Mouse (Mus musculus) ES-E14 (cell line): ENCODE data around the gene Zbed6.

Experiments
- HCFC1 ChIP-seq: IDR thresholded peaks from 2 replicates; pipeline ENCODE4 v1.6.1; 2012; ENCODE audit warnings: low read length, inconsistent platforms, borderline replicate concordance; ENCODE audit not compliant: insufficient read depth
- ZC3H11A ChIP-seq: IDR thresholded peaks from 2 replicates; pipeline ENCODE4 v1.6.1; 2012; ENCODE audit warnings: low read depth, mild to moderate bottlenecking, inconsistent platforms, low read length, borderline replicate concordance

DNA sequence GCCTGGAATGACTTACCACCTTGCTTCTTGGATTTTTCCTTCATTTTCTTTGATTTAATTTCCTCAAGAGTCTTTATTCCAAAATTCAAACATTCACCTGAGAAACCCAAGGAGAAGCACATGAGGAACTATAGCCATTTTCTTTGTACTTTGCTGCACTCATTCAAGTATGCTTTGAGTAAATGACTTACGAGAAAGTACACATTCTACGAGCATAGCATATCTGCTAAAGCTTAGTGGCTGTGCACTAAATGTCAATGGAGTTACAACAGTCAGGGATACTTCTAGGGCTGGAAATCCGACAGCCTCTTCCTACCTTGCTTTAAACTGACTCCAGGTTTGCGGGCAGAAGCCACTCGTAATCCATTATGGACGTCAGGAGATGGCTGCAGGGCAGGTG is 22.2 kb downstream of the Zbed6 start:
- TF ChIP-seq ZC3H11A (no peak), HCFC1 (no peak)
